Mouse (Mus musculus): ENCODE measurements around the gene Vmn2r95.
"Not testable (repeated sequence)": the region's sequence is repeated elsewhere in the genome, so short reads cannot be mapped to it uniquely, and the experiment has no call there.

Vmn2r95 gene

DNA sequence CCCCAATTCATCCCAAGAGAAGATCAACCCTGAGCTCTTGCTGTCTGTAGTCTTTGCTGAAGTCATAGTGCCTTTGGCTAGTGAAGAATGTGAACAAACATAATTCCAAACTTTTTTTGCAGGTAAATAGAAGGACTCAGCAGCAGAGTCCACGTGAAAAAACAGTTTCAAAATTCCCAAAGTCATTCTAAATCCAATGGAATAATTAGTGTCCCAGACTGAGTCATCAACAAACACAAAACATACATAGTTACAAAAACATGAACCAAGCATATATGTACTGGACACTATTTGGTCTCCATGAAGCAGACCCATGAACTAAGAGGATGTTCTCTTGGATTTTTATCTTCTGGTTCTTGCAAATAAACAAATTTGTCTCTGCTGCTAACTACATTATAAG lies at the start of gene Vmn2r95:
Gene Vmn2r95 (plus strand): TSS at position 301 of the 400 bp plus-strand sequence.
- no peak for DNase-seq (ENCODE audit: low read depth, low spot score)

- DNase-seq (ENCODE audit: low read depth, low spot score): no peak
These were observed 31.8 kb downstream of the Vmn2r95 start for GRCm38 (mm10) chr17:18455619-18456140.

GRCm38 (mm10) chr17:18458126-18458634 lies 34.3 kb downstream of the Vmn2r95 start:
- DNase-seq (ENCODE audit: low read depth, low spot score): not testable (repeated sequence)

DNA sequence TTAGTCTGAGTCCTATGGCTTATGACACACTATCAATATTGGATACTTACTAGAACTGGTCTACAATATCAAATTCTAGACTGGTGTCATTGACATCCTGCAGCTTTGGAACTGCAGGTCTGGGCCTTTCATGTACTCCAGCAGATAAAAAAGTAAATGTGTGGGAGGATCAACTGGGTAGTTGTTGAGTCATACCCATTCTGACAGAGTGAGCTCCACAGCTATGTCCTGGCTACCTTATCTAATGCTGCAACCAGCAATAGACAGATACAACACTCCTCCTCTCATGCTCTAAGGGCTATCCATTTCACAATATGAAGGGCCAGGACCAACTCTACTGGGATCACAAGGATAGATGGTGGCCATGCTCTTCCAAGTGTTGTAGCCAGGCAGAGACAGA lies 38.8 kb downstream of the Vmn2r95 start:
- no peak for DNase-seq (ENCODE audit: low read depth, low spot score)

GRCm38 (mm10) chr17:18479885-18480284 lies 56.0 kb downstream of the Vmn2r95 start:
- DNase-seq (ENCODE audit: low read depth, low spot score): no peak
